Mouse (Mus musculus) layer of hippocampus, adult 8-10 months (tissue): ENCODE measurements around the gene Cfap57. TPM values are rescaled to one million over a fixed set of nuclear protein-coding genes. Genes with fewer than 3 reads are reported as not detected.
"Not testable (repeated sequence)": the region's sequence is repeated elsewhere in the genome, so short reads cannot be mapped to it uniquely, and the experiment has no call there.

Source experiments
- DNase-seq, 2 experiments: peaks; one replicate each; pipeline ENCODE4 v3.0.0; 2022; ENCODE audit warnings: low spot score in 2 of 2
- total RNA-seq, 4 experiments: library from RNA; stranded (reverse); gene quantifications; 2 replicates each; pipeline ENCODE4 v1.2.4; 2022

The Cfap57 gene
- total RNA-seq, 4 experiments from 2014 or later: 0.68 to 1.3 (median 1.1) TPM

- no peak for DNase-seq
Measured at GRCm38 (mm10) chr4:118522248-118522647, 98.3 kb downstream of the Cfap57 start.

GRCm38 (mm10) chr4:118518208-118518607 lies 102.4 kb downstream of the Cfap57 start:
- DNase-seq: no peak

GRCm38 (mm10) chr4:118517497-118518146 lies 103.0 kb downstream of the Cfap57 start:
- no peak for DNase-seq

GRCm38 (mm10) chr4:118516699-118517496 lies 103.7 kb downstream of the Cfap57 start:
- DNase-seq: no peak

- no peak for DNase-seq
Measured at GRCm38 (mm10) chr4:118509050-118509449, 111.5 kb downstream of the Cfap57 start.

- DNase-seq: not testable (repeated sequence)
Measured at GRCm38 (mm10) chr4:118507171-118507570, 113.4 kb downstream of the Cfap57 start.

- no peak for DNase-seq
Measured at GRCm38 (mm10) chr4:118505551-118505950, 115.0 kb downstream of the Cfap57 start.

Other genes with a start within 250 kb of the Cfap57 start
- 10 to 100 TPM; 34.8 to 56.1 (median 42.5) TPM for gene Szt2, start 211.5 kb downstream of the Cfap57 start, total RNA-seq
- gene Med8, start 211.4 kb downstream of the Cfap57 start, total RNA-seq: 10 to 100 TPM; 54.8 to 59.6 (median 56.1) TPM
- gene Elovl1, start 192.7 kb downstream of the Cfap57 start, total RNA-seq: 10 to 100 TPM; 25.4 to 28.1 (median 27.1) TPM
- 1 to 10 TPM in 1 of 4 experiments, under 1 TPM in 3; 0.29 to 1.4 (median 0.57) TPM for gene Cdc20, start 183.4 kb downstream of the Cfap57 start, total RNA-seq
- under 1 TPM in 1 of 4 experiments, not detected in 3; 0.21 TPM for gene Mpl, start 163.3 kb downstream of the Cfap57 start, total RNA-seq
- gene Tie1, start 130.7 kb downstream of the Cfap57 start, total RNA-seq: 1 to 10 TPM; 6.7 to 7.5 (median 7.3) TPM
- not detected for gene 2610528J11Rik, start 93.8 kb downstream of the Cfap57 start, total RNA-seq
- 1 to 10 TPM; 5.4 to 9.7 (median 8.7) TPM for gene Tmem125, start 76.7 kb downstream of the Cfap57 start, total RNA-seq
- gene Ebna1bp2, start within 50 bp of the Cfap57 start, total RNA-seq: 10 to 100 TPM; 49.7 to 59.9 (median 54.7) TPM
- not detected for gene Olfr62, start 38.2 kb upstream of the Cfap57 start, total RNA-seq
- gene Olfr1342, start 72.0 kb upstream of the Cfap57 start, total RNA-seq: not detected
- gene Olfr1341, start 82.7 kb upstream of the Cfap57 start, total RNA-seq: not detected
- gene Olfr1340, start 99.4 kb upstream of the Cfap57 start, total RNA-seq: not detected
- gene Olfr1339, start 111.4 kb upstream of the Cfap57 start, total RNA-seq: not detected
- gene Olfr1338, start 138.0 kb upstream of the Cfap57 start, total RNA-seq: not detected
- not detected for gene Olfr1337, start 161.8 kb upstream of the Cfap57 start, total RNA-seq
- gene Olfr1335, start 189.2 kb upstream of the Cfap57 start, total RNA-seq: not detected
- not detected for gene Olfr1333, start 215.5 kb upstream of the Cfap57 start, total RNA-seq
- gene Olfr1331, start 243.9 kb upstream of the Cfap57 start, total RNA-seq: not detected